Mouse (Mus musculus) brown adipose tissue, adult 24 weeks (tissue): ENCODE measurements at regions not wholly inside any gene's neighbourhood (a gene's known extent, or its start where the extent isn't known, plus 50 kb on each side); places are given as distances from the start of the nearest gene placed in this dataset.

Experiments used
- H3K27ac ChIP-seq: fragments of 200-500 bp; replicated peaks from 2 replicates; pipeline ENCODE4 v1.5.1; 2012; ENCODE audit warnings: low read depth, mild to moderate bottlenecking, low read length
- H3K4me1 ChIP-seq: fragments of 200-500 bp; 2 replicates; pipeline ENCODE4 v1.6.1; 2012; ENCODE audit warnings: low read length, mixed read lengths; ENCODE audit not compliant: control insufficient read depth, insufficient read depth, insufficient read length
- H3K4me3 ChIP-seq: fragments of 200-500 bp; 2 replicates; pipeline ENCODE4 v1.5.1; 2012; ENCODE audit warnings: low read depth, mild to moderate bottlenecking, low read length, moderate library complexity; ENCODE audit not compliant: insufficient read depth

DNA sequence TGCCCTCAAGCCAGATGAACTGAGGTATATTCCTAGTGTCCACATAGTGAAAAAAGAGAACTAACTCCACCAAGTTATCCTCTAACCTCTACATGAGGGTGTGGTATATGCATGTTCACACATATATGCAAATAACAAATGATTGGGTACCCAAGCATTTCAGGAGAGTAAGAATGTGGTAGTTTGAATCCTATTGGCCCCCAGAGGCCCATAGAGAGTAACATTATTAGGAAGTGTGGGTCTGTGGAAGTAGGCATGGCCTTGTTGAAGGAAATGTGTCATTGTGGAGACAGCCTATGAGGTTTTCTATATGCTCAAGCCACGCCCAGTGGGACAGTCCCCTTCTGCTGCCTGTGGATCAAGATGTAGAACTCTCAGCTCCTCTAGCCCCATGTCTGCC is 125.6 kb upstream of the Mbnl1 start:
- Histone ChIP-seq H3K4me3 (no peak overlapping the region), H3K27ac (no peak overlapping the region), H3K4me1 (no peaks in the 10 kb centered on the region)

GRCm38 (mm10) chr3:60371176-60371965 is 101.3 kb upstream of the Mbnl1 start:
- Histone ChIP-seq H3K4me3 (no peak overlapping the region), H3K27ac (0 out of 2 replicates have a peak overlapping the region, but pooled peaks have one; percentile 28), H3K4me1 (no peaks in the 10 kb centered on the region)

DNA sequence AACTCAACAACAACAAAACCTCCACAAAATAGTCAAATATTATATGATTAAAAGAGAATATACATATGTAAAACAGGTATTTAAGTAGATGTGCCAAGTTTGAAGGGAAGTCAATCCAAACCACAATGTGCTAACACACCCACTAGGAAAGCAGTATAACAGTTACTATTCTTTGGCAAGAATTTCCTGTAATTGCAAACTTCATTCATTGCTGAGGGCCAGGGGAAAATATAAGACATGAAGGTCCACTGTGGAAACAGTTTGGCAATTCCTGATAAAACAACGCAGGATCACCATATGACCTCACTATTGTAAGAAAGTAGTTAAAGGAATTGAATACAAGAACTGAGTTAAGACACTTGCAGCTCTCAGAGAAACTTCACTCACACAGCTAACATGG is 99.0 kb upstream of the Mbnl1 start:
- Histone ChIP-seq H3K4me1 (no peaks in the 10 kb centered on the region), H3K27ac (no peak overlapping the region), H3K4me3 (no peak overlapping the region)

DNA sequence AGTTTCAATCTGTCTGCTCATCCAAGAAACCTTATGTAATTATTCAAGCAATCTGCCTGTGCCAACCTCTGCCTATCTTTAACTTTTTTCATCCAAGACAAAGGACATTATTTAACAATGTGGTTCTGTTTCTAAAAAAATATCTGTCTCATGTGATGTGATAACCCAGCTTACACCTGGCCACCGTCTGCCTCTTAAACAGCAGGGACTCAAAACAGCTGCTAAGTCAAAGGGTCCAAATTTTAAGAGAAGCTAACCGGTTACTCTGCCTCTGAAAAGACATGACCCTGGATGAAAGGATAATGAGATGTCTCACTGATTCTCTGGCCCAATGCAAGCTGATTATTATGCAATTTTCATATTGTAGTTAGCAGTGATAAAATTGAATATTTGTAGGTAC is 84.0 kb upstream of the Mbnl1 start:
- Histone ChIP-seq H3K4me3 (no peak overlapping the region), H3K27ac (no peak overlapping the region), H3K4me1 (no peaks in the 10 kb centered on the region)

GRCm38 (mm10) chr3:60389032-60389431 is 83.6 kb upstream of the Mbnl1 start:
- Histone ChIP-seq H3K27ac (no peak overlapping the region), H3K4me3 (no peak overlapping the region), H3K4me1 (no peaks in the 10 kb centered on the region)

DNA sequence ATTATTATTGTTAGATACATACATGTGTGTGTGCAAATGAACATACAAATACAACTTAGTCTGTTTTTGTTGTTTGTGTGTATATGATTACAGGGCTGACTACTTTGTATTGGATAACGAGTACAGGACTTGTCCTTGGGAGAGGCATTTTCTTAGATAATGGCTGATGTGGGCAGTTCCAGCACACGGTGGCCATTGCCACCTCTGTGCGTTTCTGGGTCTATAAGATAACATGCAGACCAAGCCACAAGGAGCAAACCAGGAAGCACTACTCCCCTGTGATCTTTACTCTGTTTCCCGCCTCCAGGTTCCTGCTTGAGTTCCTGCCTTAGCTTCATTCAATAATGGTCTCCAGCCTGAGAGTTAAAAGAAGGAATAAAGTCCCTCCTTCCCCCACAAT is 77.3 kb upstream of the Mbnl1 start:
- H3K4me1 ChIP-seq: no peaks in the 10 kb centered on the region
- H3K4me3 ChIP-seq: no peak overlapping the region
- H3K27ac ChIP-seq: no peak overlapping the region

GRCm38 (mm10) chr3:60396971-60397370 is 75.7 kb upstream of the Mbnl1 start:
- H3K27ac ChIP-seq: no peak overlapping the region
- H3K4me3 ChIP-seq: no peak overlapping the region

DNA sequence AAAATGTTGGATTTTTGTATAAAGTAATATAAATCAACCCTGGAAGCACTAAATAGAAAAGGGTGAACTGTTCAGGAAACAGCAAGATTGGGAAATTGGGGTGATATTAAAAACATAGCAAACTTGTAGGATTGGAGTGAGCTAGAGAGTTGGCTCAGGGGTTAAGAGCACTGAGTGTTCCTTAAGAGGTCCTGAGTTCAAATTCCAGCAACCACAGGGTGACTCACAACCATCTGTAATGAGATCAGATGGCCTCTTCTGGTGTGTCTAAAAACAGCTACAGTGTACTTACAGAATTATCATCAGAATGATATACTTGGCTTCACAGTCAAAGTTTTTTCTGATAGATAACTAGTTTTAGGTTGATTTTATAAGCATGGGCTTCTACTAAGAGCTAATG is 73.8 kb upstream of the Mbnl1 start:
- Histone ChIP-seq H3K4me1 (no peaks in the 10 kb centered on the region), H3K27ac (no peak overlapping the region), H3K4me3 (no peak overlapping the region)

More at GRCm38 (mm10) chr3:60396971-60397370, 75.7 kb upstream of the Mbnl1 start:
- H3K4me1 ChIP-seq: no peaks in the 10 kb centered on the region

DNA sequence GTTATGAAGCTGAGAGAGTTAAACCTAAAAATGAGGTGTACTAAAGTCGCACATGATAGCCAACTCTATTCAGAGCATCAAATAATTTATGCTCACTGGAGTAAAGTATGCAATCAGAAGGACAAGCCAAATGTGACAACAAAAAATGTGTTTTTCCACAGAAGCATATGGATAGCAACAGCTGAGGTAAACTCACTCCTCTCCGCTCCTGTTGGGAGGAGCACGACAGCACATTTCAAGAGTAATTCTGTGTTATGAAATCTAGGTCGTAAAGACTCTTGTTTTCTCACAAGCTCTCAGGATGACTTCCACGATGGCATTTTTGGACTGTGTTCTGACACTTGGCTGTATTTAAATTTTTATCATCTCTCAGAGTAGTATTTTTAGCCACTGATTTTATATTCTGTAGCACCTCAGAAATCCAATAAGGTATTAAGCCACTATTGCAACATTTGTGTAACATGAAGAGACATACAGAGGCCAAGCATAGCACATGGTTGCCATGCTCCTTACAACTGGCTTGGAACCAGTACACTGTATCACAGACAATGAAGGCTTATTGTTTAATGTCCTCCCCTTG is 70.3 kb upstream of the Mbnl1 start:
- H3K4me3 ChIP-seq: no peak overlapping the region
- no peaks in the 10 kb centered on the region for H3K4me1 ChIP-seq
- no peak overlapping the region for H3K27ac ChIP-seq

- H3K27ac ChIP-seq: peak overlapping the region; percentile 79
- H3K4me1 ChIP-seq: peaks cover 2% of the 10 kb centered on the region; the same call in 1 of the 2 replicates
- H3K4me3 ChIP-seq: no peak overlapping the region
Measured at GRCm38 (mm10) chr3:60407426-60407825, 65.2 kb upstream of the Mbnl1 start.

DNA sequence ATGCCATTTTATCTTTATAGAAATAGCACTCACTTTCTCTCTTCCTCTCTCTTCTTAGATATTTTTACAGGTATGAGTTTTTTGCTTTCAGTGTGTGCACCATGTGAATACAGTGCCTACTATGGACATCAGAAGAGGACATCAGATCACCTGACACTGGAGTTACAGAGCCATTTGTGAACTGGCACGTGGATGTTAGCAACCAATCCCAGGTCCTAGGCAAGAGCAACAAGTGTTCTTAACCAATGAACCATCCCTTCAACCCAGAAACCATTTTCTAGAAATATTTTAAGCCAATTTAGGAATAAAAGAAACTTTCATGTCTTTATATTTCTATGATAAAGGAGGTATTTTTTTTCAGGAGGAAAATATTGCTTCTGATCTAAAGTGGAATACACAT is 64.7 kb upstream of the Mbnl1 start:
- Histone ChIP-seq H3K27ac (peak overlapping the region; percentile 79), H3K4me1 (peaks cover 2% of the 10 kb centered on the region; the same call in 1 of the 2 replicates), H3K4me3 (no peak overlapping the region)

DNA sequence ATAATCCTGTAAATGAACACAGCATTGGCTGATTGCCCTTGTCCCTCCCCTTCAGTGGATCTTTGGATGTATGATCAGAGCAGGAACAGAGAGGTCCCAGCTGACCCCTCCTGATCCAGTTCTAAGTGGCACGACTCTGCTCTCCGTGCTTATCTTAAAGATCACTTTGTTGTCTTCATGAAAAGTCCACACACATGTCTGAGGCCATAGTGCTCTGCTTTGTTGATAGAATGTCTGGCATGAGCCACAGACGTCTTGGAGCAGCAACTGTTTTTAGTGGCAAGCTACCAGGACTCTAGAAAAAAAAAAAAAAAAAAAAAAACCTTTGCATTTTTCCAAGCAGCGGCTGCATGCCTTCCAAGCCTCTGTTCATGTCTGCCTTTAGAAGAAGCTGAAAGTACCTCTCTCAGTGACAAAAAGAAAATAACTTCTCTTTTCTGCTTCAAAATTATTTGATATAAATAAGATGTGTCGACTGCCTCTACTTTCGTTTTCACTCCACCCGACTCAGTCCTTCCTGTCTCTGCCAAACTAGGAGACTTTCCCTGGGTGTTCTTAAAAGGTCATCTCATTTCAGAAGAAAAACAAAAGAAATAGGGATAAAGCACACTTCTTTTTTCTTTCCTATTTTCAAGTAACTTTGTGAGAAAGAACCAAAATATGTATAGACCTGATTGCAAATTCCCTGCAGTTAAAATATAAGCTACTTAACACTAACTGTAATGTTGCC is 63.9 kb upstream of the Mbnl1 start:
- H3K4me3 ChIP-seq: peak overlapping the region; percentile 56
- peaks cover 2% of the 10 kb centered on the region; the same call in 1 of the 2 replicates for H3K4me1 ChIP-seq
- peak overlapping the region; percentile 96 for H3K27ac ChIP-seq

- Histone ChIP-seq H3K4me3 (no peak overlapping the region), H3K4me1 (peaks cover 2% of the 10 kb centered on the region; the same call in 1 of the 2 replicates)
Measured at GRCm38 (mm10) chr3:60409283-60409633, 63.4 kb upstream of the Mbnl1 start.

GRCm38 (mm10) chr3:60411746-60412145 is 60.9 kb upstream of the Mbnl1 start:
- Histone ChIP-seq H3K4me1 (peaks cover 2% of the 10 kb centered on the region; the same call in 1 of the 2 replicates), H3K27ac (no peak overlapping the region), H3K4me3 (no peak overlapping the region)

More at GRCm38 (mm10) chr3:60409283-60409633, 63.4 kb upstream of the Mbnl1 start:
- peak overlapping the region; percentile 96 for H3K27ac ChIP-seq

GRCm38 (mm10) chr3:60412206-60412605 is 60.4 kb upstream of the Mbnl1 start:
- H3K27ac ChIP-seq: peak overlapping the region; percentile 20; the same call in 1 of the 2 replicates
- no peak overlapping the region for H3K4me3 ChIP-seq
- peaks cover 2% of the 10 kb centered on the region; the same call in 1 of the 2 replicates for H3K4me1 ChIP-seq
